Mouse (Mus musculus) intestine, embryonic 14.5 days (tissue): ENCODE data around the gene Tpm4. TPM values are rescaled to one million over a fixed set of nuclear protein-coding genes. Genes with fewer than 3 reads are reported as not detected.
"Not testable (repeated sequence)": the region's sequence is repeated elsewhere in the genome, so short reads cannot be mapped to it uniquely, and the experiment has no call there.

Source experiments
- ATAC-seq: fragments of 200-750 bp; cut with Nextera tagmentation; replicated peaks from 2 replicates; pipeline ENCODE4 v1.8.0; 2017; ENCODE audit warnings: low read depth, moderate number of reproducible peaks, moderate TSS enrichment, moderate library complexity; ENCODE audit not compliant: low FRiP score, low TSS enrichment
- DNase-seq: peaks from one replicate; pipeline ENCODE4 v3.0.0-alpha.2; 2018; ENCODE audit warnings: low spot score
- H3K27ac ChIP-seq: fragments of 300-500 bp; sonication (generic); 2 replicates; pipeline ENCODE4 v1.5.1; 2014; ENCODE audit warnings: low read depth, mild to moderate bottlenecking, control low read depth
- H3K27me3 ChIP-seq: fragments of 300-500 bp; sonication (generic); replicated peaks from 2 replicates; pipeline ENCODE4 v1.6.1; 2014; ENCODE audit warnings: low read length, control low read depth; ENCODE audit not compliant: control insufficient read depth, insufficient read depth
- H3K36me3 ChIP-seq: fragments of 300-500 bp; sonication (generic); 2 replicates; pipeline ENCODE4 v1.6.1; 2014; ENCODE audit warnings: low read length, control low read depth; ENCODE audit not compliant: control insufficient read depth, insufficient read depth
- H3K4me1 ChIP-seq: fragments of 300-500 bp; sonication (generic); replicated peaks from 2 replicates; pipeline ENCODE4 v1.6.1; 2014; ENCODE audit warnings: low read length, control low read depth, mixed read lengths; ENCODE audit not compliant: control insufficient read depth, insufficient read depth
- H3K4me2 ChIP-seq: fragments of 300-500 bp; sonication (generic); 2 replicates; pipeline ENCODE4 v1.6.1; 2014; ENCODE audit warnings: low read length
- H3K4me3 ChIP-seq: fragments of 300-500 bp; sonication (generic); 2 replicates; pipeline ENCODE4 v1.5.1; 2014; ENCODE audit warnings: low read depth, low read length, control low read depth, mixed read lengths
- H3K9ac ChIP-seq: fragments of 300-500 bp; sonication (generic); 2 replicates; pipeline ENCODE4 v1.6.1; 2014; ENCODE audit warnings: mild to moderate bottlenecking, low read length
- H3K9me3 ChIP-seq: fragments of 300-500 bp; sonication (generic); 2 replicates; pipeline ENCODE4 v1.6.1; 2016; ENCODE audit warnings: low read length, control low read depth; ENCODE audit not compliant: control insufficient read depth
- WGBS: fragments of 180-500 bp; shearing (Covaris S2); extraction: QIAGEN DNeasy Blood & Tissue Kit; methylation state at CpG from one replicate; pipeline ENCODE4 v1.1.7; 2014; 5-methylcytosine and 5-hydroxymethylcytosine counted together
- polyA plus RNA-seq: library from polyadenylated mRNA; unstranded; fragments of >200 nt; fragmentation: Nextera tagmentation; extraction: Ambion mirVana; gene quantifications from 2 replicates; pipeline ENCODE4 v1.2.1, GENCODE M21; 2014

The Tpm4 gene
- polyA plus RNA-seq: 558 and 651 TPM in 2 replicates

DNA sequence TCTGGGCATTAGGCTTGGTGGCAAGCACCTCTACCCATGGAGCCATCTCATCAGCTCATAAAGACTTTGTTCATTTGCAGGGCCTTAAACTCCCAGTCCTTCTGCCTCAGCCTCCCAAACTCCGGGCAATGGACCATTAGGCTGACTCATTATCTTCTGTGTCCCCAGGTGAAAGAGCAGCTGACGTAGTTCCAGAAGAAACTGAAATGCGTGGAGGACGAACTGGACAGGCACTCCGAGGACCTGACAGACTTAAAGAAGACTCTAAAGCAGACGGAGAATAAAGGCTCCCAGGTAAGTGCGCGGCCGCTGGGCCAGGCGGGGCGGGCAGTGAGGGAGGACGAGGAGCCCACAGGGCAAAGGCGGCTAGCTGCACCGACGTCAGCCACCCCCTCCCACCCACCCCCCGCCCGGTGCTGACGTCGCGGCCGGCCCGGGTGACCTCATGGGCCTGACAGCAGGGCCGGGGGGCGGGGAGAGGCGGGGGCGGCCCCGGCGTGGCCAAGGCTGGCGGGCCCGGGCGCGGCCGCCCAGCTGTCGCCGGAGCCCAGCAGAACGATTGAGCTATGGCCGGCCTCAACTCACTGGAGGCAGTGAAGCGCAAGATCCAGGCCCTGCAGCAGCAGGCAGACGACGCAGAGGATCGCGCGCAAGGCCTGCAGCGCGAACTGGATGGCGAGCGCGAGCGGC is at the start of gene Tpm4:
Gene Tpm4 (plus strand): TSS at position 220 of the 690 bp plus-strand sequence.
- Histone ChIP-seq H3K4me3 (peak within 1 kb of the TSS; percentile 75), H3K4me2 (peak within 1 kb of the TSS; percentile 60), H3K36me3 (peaks cover 22% of the 10 kb centered on the region), H3K9me3 (no peaks in the 10 kb centered on the region), H3K4me1 (peaks cover 17% of the 10 kb centered on the region), H3K27me3 (no peaks in the 10 kb centered on the region), H3K9ac (peak within 1 kb of the TSS; percentile 99), H3K27ac (peak within 1 kb of the TSS; percentile 100)
- WGBS: under 1% methylated on average over 41 of the region's 49 CpGs
- ATAC-seq (peak; percentile 88), DNase-seq (peak; percentile 87)

DNA sequence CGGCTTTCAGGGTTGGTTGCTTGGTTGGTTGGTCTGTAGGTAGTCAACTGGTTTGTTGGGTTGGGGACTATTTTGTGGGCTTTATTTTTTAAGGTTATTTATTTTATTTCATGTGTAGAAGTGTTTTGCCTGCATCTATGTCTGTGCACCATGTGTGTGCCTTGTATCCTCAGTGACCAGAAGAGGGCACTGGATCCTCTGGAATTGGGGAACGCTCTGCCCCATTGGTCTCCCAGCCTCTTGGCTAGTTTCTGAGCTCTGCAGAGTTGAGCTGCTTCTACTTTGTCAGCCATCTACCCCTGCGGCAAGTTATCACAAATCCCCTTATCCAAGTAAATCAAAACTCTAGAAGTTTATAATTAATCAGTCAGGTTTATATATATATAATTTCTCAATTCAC is 47.2 kb upstream of the Tpm4 start:
- not testable (repeated sequence) for H3K27me3 ChIP-seq, DNase-seq, H3K27ac ChIP-seq, H3K9ac ChIP-seq, H3K36me3 ChIP-seq, H3K9me3 ChIP-seq, H3K4me3 ChIP-seq, ATAC-seq, H3K4me1 ChIP-seq, H3K4me2 ChIP-seq
- WGBS: 72% methylated on average over 3 of the region's 3 CpGs

GRCm38 (mm10) chr8:72096721-72097120 is 38.1 kb upstream of the Tpm4 start:
- not testable (repeated sequence) for ATAC-seq, DNase-seq, H3K9me3 ChIP-seq

GRCm38 (mm10) chr8:72099377-72100103 is 35.2 kb upstream of the Tpm4 start:
- not testable (repeated sequence) for H3K27me3 ChIP-seq, H3K4me1 ChIP-seq, H3K36me3 ChIP-seq, DNase-seq, H3K4me2 ChIP-seq, H3K4me3 ChIP-seq, H3K27ac ChIP-seq, H3K9ac ChIP-seq, ATAC-seq, H3K9me3 ChIP-seq
- 63% methylated on average over 6 of the region's 7 CpGs for WGBS

More at GRCm38 (mm10) chr8:72096721-72097120, 38.1 kb upstream of the Tpm4 start:
- H3K4me2 ChIP-seq, H3K4me1 ChIP-seq, H3K36me3 ChIP-seq, H3K27me3 ChIP-seq, H3K9ac ChIP-seq, H3K4me3 ChIP-seq, H3K27ac ChIP-seq: not testable (repeated sequence)

DNA sequence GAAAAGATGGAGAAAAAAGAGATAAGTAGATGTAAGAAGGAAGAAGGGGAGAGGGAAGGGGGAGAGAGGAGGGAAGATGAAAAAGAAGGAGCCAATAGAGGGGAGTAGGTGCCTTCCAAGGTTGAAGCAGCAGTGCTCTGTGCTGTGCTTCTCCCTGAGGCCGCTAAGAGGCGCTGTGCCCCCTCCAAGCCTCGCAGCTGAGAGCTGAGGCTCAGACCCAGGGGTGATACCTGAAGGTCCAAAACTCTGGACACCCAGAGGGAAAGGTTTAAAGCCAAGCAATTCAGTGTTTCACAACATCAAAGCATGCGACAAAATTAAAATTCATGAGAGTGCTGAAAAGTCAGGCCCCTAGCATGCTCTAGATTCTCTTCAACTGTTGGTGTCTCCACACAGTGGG is 29.6 kb upstream of the Tpm4 start:
- 23% methylated on average over 4 of the region's 4 CpGs for WGBS
- Histone ChIP-seq H3K36me3 (no peaks in the 10 kb centered on the region), H3K9ac (no peak overlapping the region), H3K4me3 (no peak overlapping the region), H3K9me3 (no peaks in the 10 kb centered on the region), H3K27ac (no peak overlapping the region), H3K27me3 (no peaks in the 10 kb centered on the region), H3K4me1 (no peaks in the 10 kb centered on the region), H3K4me2 (no peak overlapping the region)
- DNase-seq (no peak), ATAC-seq (no peak)

DNA sequence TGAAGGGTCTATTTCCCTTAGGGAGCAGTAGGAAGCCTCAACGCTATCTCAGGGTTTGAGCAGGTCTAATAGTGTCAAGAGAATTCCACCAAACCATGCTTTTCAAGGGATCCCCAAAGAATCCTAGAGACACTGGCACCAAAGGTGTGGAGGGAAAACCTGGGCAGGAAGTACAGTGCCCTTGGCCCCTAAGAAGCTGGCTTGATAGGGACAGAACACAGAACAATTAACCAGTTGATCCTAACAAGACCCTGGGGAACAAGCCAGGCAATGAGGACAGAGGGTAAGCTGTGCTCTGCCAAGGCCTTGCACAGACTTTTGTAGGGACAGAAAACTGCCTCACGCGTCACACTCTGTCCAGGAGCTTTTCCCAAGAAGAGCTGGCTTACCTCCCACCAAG is 28.0 kb upstream of the Tpm4 start, which contains the start of gene Olfr374:
Gene Olfr374 (plus strand): TSS at position 301 of the 400 bp plus-strand sequence.
- Histone ChIP-seq H3K4me2 (no peak within 1 kb of the TSS), H3K4me1 (no peaks in the 10 kb centered on the region), H3K36me3 (no peaks in the 10 kb centered on the region), H3K27ac (no peak within 1 kb of the TSS), H3K9ac (no peak within 1 kb of the TSS), H3K4me3 (no peak within 1 kb of the TSS), H3K27me3 (no peaks in the 10 kb centered on the region), H3K9me3 (no peaks in the 10 kb centered on the region)
- 88% methylated on average over 3 of the region's 3 CpGs for WGBS
- no peak for ATAC-seq
- no peak for DNase-seq

GRCm38 (mm10) chr8:72110876-72111275 is 23.9 kb upstream of the Tpm4 start:
- H3K9ac ChIP-seq: no peak overlapping the region
- no peak for ATAC-seq
- H3K27me3 ChIP-seq: no peaks in the 10 kb centered on the region
- no peaks in the 10 kb centered on the region for H3K36me3 ChIP-seq
- H3K4me1 ChIP-seq: no peaks in the 10 kb centered on the region
- H3K4me3 ChIP-seq: no peak overlapping the region
- no peak for DNase-seq
- no peaks in the 10 kb centered on the region for H3K9me3 ChIP-seq
- no peak overlapping the region for H3K27ac ChIP-seq
- 81% methylated on average over 6 of the region's 6 CpGs for WGBS
- no peak overlapping the region for H3K4me2 ChIP-seq

- ATAC-seq: no peak
These were observed 22.3 kb upstream of the Tpm4 start for GRCm38 (mm10) chr8:72112486-72112885.

More at GRCm38 (mm10) chr8:72112486-72112885, 22.3 kb upstream of the Tpm4 start:
- Histone ChIP-seq H3K9me3 (no peaks in the 10 kb centered on the region), H3K4me2 (no peak overlapping the region), H3K4me1 (no peaks in the 10 kb centered on the region), H3K27me3 (no peaks in the 10 kb centered on the region), H3K4me3 (no peak overlapping the region), H3K9ac (no peak overlapping the region), H3K27ac (no peak overlapping the region), H3K36me3 (no peaks in the 10 kb centered on the region)
- WGBS: 73% methylated on average over 3 of the region's 3 CpGs
- no peak for DNase-seq
